Mouse (Mus musculus) neural tube, embryonic 14.5 days (tissue): ENCODE results near the gene Aig1. TPM values are rescaled to one million over a fixed set of nuclear protein-coding genes. Genes with fewer than 3 reads are reported as not detected.

Source experiments
- ATAC-seq: fragments of 200-750 bp; cut with Nextera tagmentation; 2 replicates; pipeline ENCODE4 v1.8.0; 2017; ENCODE audit warnings: low read depth, mild to moderate bottlenecking, moderate TSS enrichment, moderate library complexity
- H3K27ac ChIP-seq: fragments of 300-500 bp; sonication (generic); 2 replicates; pipeline ENCODE4 v1.5.1; 2014; ENCODE audit warnings: low read depth, mild to moderate bottlenecking, control low read depth, low read length, moderate library complexity, mixed read lengths
- H3K27me3 ChIP-seq: fragments of 300-500 bp; sonication (generic); 2 replicates; pipeline ENCODE4 v1.6.1; 2014; ENCODE audit warnings: low read length; ENCODE audit not compliant: control insufficient read depth, insufficient read depth
- H3K36me3 ChIP-seq: fragments of 300-500 bp; sonication (generic); 2 replicates; pipeline ENCODE4 v1.6.1; 2014; ENCODE audit warnings: low read length, mixed read lengths; ENCODE audit not compliant: control insufficient read depth, insufficient read depth
- H3K4me1 ChIP-seq: fragments of 300-500 bp; sonication (generic); 2 replicates; pipeline ENCODE4 v1.6.1; 2014; ENCODE audit warnings: low read length; ENCODE audit not compliant: control insufficient read depth, insufficient read depth
- H3K4me2 ChIP-seq: fragments of 300-500 bp; sonication (generic); 2 replicates; pipeline ENCODE4 v1.6.1; 2014; ENCODE audit warnings: mild to moderate bottlenecking, low read depth, low read length, control low read depth
- H3K4me3 ChIP-seq: fragments of 300-500 bp; sonication (generic); 2 replicates; pipeline ENCODE4 v1.5.1; 2014; ENCODE audit warnings: low read depth, low read length, control low read depth, mixed read lengths
- H3K9ac ChIP-seq: fragments of 300-500 bp; sonication (generic); replicated peaks from 2 replicates; pipeline ENCODE4 v1.6.1; 2014; ENCODE audit warnings: low read depth, mild to moderate bottlenecking, control low read depth, low read length, mixed read lengths
- H3K9me3 ChIP-seq: fragments of 300-500 bp; sonication (generic); 2 replicates; pipeline ENCODE4 v1.6.1; 2016; ENCODE audit warnings: low read length; ENCODE audit not compliant: control insufficient read depth
- WGBS: fragments of 180-500 bp; shearing (Covaris S2); extraction: QIAGEN DNeasy Blood & Tissue Kit; methylation state at CpG from one replicate; pipeline ENCODE4 v1.1.7; 2014; 5-methylcytosine and 5-hydroxymethylcytosine counted together
- polyA plus RNA-seq: library from polyadenylated mRNA; unstranded; fragments of >200 nt; fragmentation: Nextera tagmentation; extraction: Ambion mirVana; gene quantifications from 2 replicates; pipeline ENCODE4 v1.2.1, GENCODE M21; 2014

Aig1 gene
- polyA plus RNA-seq, 1 experiment from 2014 or later: 124 TPM

DNA sequence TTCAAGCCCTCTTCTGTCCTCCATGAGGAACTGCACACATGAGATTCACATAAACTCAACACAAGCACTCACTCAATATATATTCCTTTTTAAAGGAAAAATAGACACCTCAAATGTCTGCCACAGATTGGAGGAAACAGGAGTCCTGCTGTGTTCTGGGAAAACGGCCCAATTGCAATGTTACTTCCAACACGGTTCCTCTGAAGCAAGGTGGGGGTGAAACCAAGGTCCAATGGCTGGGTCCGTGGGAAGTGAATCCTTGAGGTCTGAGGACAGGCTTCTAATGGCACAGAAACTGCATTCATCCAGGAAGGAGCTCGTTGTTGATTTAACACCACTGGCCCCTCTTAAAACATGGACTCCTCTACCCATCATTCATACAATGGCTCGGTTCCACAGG lies 67.5 kb downstream of the Aig1 start:
- no peaks in the 10 kb centered on the region for H3K9me3 ChIP-seq
- H3K4me3 ChIP-seq: no peak overlapping the region
- no peak overlapping the region for H3K4me2 ChIP-seq
- peaks cover 3% of the 10 kb centered on the region for H3K36me3 ChIP-seq
- ATAC-seq: no peak
- no peaks in the 10 kb centered on the region for H3K27me3 ChIP-seq
- no peak overlapping the region for H3K9ac ChIP-seq
- no peak overlapping the region for H3K27ac ChIP-seq
- 90% methylated on average over 5 of the region's 5 CpGs for WGBS
- no peaks in the 10 kb centered on the region for H3K4me1 ChIP-seq

DNA sequence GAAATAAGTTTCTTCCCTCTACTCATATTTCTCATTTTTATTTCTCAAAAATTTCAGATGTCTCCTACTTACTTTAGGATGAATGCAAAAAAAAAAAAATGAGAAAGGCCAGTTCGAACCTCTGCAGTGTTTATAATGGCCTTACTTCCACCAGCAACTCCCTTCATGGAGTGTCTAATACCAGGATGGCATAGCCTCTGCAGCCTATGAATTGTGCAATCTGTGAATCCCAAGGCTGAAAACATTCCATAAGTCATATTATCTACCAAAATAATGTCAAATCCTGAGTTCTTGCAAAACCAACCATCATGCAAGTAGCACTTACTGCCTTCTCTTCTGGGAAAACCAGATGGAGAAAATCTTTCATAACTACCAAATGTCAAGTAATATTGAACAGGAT lies 75.3 kb downstream of the Aig1 start:
- H3K4me2 ChIP-seq: no peak overlapping the region
- no peak for ATAC-seq

DNA sequence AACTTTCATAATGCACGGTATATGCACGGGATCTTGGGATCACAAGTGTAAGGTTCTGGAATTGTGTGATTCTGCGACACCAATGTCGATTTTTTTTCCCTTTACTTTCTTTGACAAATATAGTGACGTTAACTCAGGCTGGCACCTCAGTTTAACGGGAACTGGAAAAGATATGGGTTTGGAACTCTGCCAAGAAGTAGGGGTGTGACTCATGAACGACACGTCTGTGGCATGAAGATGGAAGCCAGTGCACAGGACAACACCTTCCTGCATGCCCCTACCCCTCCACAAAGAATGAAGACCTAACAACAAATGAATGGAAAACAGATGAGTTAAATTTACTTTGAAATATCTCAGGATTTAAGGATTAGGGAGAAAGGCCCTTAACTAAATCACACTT lies 76.0 kb downstream of the Aig1 start:
- Histone ChIP-seq H3K9me3 (no peaks in the 10 kb centered on the region), H3K4me1 (no peaks in the 10 kb centered on the region), H3K27ac (no peak overlapping the region), H3K36me3 (no peaks in the 10 kb centered on the region), H3K4me3 (no peak overlapping the region), H3K4me2 (no peak overlapping the region), H3K27me3 (no peaks in the 10 kb centered on the region), H3K9ac (no peak overlapping the region)
- 83% methylated on average over 8 of the region's 8 CpGs for WGBS
- ATAC-seq: no peak

More for the DNA sequence above, 75.3 kb downstream of the Aig1 start:
- Histone ChIP-seq H3K9me3 (no peaks in the 10 kb centered on the region), H3K27ac (no peak overlapping the region), H3K9ac (no peak overlapping the region), H3K4me1 (no peaks in the 10 kb centered on the region), H3K36me3 (no peaks in the 10 kb centered on the region), H3K27me3 (no peaks in the 10 kb centered on the region), H3K4me3 (no peak overlapping the region)
- 90% methylated on average over 1 of the region's 1 CpGs for WGBS

DNA sequence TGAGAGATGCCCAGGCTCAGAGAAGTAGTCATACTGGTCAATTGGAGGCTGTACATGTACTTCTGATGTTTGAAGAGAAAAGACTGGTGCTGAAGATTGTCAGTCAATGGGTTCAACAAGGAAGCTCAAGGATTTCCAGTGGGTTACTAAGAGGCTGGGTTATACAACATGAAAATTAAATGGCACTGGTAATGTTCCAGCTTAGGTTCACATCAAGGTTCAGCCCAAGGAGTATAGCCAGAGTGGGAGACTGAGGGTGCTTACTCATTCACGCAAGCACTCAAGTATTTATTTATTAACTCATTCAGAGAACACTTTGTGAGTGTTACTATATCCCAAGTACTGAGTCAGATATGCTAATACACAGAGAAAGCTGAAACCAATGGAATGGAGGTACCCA lies 79.2 kb downstream of the Aig1 start:
- no peak overlapping the region for H3K4me3 ChIP-seq
- no peaks in the 10 kb centered on the region for H3K4me1 ChIP-seq
- H3K9ac ChIP-seq: no peak overlapping the region
- ATAC-seq: no peak
- no peaks in the 10 kb centered on the region for H3K36me3 ChIP-seq
- no peak overlapping the region for H3K27ac ChIP-seq
- 89% methylated on average over 1 of the region's 1 CpGs for WGBS
- H3K4me2 ChIP-seq: no peak overlapping the region
- no peaks in the 10 kb centered on the region for H3K27me3 ChIP-seq
- no peaks in the 10 kb centered on the region for H3K9me3 ChIP-seq

DNA sequence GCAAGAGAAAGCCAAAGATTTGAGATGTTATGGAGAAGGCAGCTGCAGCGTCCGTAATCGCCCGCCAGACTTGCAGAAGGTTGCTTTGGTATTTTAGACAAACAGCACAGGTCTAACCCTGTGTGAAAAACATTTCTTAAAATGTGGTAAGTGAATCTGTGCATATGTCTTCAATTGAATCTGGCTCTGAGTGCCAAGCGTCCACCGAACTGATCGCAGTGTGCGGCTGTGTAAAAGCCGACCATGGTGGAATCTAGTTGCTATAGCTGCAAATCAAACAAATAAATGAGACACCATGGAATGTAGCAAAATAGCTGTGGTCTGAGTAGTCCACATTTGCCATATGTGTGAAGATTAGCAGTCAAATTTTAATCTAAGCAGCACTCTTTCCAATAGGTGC lies 80.7 kb downstream of the Aig1 start:
- Histone ChIP-seq H3K27me3 (no peaks in the 10 kb centered on the region), H3K36me3 (no peaks in the 10 kb centered on the region), H3K9me3 (no peaks in the 10 kb centered on the region), H3K4me3 (no peak overlapping the region), H3K9ac (no peak overlapping the region), H3K4me2 (no peak overlapping the region), H3K4me1 (no peaks in the 10 kb centered on the region), H3K27ac (no peak overlapping the region)
- 96% methylated on average over 9 of the region's 9 CpGs for WGBS
- no peak for ATAC-seq

DNA sequence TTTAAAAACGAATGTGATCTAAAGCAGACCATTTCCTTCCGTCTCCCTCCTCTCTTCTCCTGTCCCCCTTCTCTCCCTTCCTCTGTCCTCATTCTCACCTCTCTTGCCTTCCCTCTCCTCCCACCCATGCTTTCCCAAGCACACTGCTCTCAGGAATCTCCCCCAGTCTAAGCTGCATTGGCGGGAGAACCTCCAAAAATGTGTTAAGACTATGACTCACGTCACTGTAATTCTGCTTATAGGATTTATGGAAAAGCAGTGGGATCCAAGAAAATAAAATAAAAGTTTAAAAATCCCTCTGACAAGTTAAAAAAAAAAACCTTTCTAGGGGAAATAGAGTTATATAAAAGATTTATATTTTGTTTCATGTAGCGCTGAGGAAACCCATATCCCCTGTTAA lies 86.0 kb downstream of the Aig1 start:
- H3K27me3 ChIP-seq: no peaks in the 10 kb centered on the region
- H3K9me3 ChIP-seq: no peaks in the 10 kb centered on the region
- H3K27ac ChIP-seq: no peak overlapping the region
- no peak for ATAC-seq
- WGBS: 79% methylated on average over 5 of the region's 5 CpGs
- no peaks in the 10 kb centered on the region for H3K36me3 ChIP-seq
- H3K4me2 ChIP-seq: no peak overlapping the region
- no peaks in the 10 kb centered on the region for H3K4me1 ChIP-seq
- no peak overlapping the region for H3K9ac ChIP-seq
- H3K4me3 ChIP-seq: no peak overlapping the region

DNA sequence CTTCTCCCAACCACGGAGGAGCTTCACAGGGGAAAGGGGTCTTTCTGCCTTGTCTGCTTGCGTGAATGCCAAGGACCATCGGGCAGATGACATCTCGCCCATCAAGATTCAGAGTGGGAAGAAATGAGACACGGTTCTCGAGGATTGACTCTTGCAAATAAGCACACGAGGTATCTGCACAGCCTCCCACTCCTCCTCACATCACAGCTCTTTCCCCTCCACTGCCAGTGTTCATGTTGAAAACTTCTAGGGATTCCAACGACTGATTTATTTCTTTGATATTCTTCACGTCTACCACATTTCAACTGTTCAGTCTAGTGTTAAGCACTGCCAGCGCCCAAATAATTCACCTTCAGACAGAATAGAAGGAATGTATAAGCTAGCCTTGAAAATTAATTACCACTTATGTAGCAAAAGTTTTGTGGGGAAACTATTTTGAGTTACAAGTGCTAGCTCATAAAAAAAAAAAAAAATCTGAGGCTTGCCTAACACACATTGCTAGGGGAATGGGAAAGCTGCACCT lies 86.5 kb downstream of the Aig1 start:
- H3K4me3 ChIP-seq: no peak overlapping the region
- H3K27ac ChIP-seq: no peak overlapping the region
- no peaks in the 10 kb centered on the region for H3K4me1 ChIP-seq
- H3K4me2 ChIP-seq: no peak overlapping the region
- no peaks in the 10 kb centered on the region for H3K36me3 ChIP-seq
- H3K9me3 ChIP-seq: no peaks in the 10 kb centered on the region
- 87% methylated on average over 10 of the region's 10 CpGs for WGBS
- no peak overlapping the region for H3K9ac ChIP-seq
- no peaks in the 10 kb centered on the region for H3K27me3 ChIP-seq
- no peak for ATAC-seq

GRCm38 (mm10) chr10:13776014-13776413 lies 92.8 kb downstream of the Aig1 start:
- 76% methylated on average over 3 of the region's 3 CpGs for WGBS
- H3K27me3 ChIP-seq: no peaks in the 10 kb centered on the region
- H3K9me3 ChIP-seq: no peaks in the 10 kb centered on the region
- H3K4me3 ChIP-seq: no peak overlapping the region
- no peaks in the 10 kb centered on the region for H3K36me3 ChIP-seq
- no peak overlapping the region for H3K27ac ChIP-seq
- no peaks in the 10 kb centered on the region for H3K4me1 ChIP-seq
- H3K4me2 ChIP-seq: no peak overlapping the region
- H3K9ac ChIP-seq: no peak overlapping the region
- no peak for ATAC-seq

DNA sequence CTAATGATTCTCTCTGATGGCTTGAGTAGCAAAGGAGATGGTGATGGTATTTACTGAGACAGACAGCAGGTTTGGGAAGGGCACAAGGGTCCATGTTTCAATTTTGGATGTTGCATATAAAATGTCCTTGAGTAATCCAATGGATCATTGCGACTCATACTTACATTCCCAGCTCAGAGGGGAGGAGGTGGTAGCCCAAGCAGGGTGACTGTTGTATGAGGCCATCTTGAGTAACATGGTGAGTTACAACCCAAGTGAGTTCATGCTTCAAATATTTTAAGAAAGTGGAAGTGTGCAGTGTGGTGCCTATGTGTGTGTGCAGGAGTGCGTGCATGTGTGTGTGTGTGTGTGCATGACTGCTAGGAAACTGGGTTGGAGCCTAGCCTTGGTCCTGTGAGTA lies 93.4 kb downstream of the Aig1 start:
- Histone ChIP-seq H3K4me1 (no peaks in the 10 kb centered on the region), H3K4me3 (no peak overlapping the region), H3K9ac (no peak overlapping the region), H3K9me3 (no peaks in the 10 kb centered on the region), H3K36me3 (no peaks in the 10 kb centered on the region), H3K27me3 (no peaks in the 10 kb centered on the region), H3K4me2 (no peak overlapping the region), H3K27ac (no peak overlapping the region)
- WGBS: 98% methylated on average over 2 of the region's 2 CpGs
- no peak for ATAC-seq

- Histone ChIP-seq H3K4me1 (no peaks in the 10 kb centered on the region), H3K36me3 (no peaks in the 10 kb centered on the region), H3K27me3 (no peaks in the 10 kb centered on the region), H3K27ac (no peak overlapping the region), H3K9ac (no peak overlapping the region), H3K9me3 (no peaks in the 10 kb centered on the region), H3K4me2 (no peak overlapping the region), H3K4me3 (no peak overlapping the region)
- WGBS: 87% methylated on average over 3 of the region's 3 CpGs
- ATAC-seq: no peak
Observed at GRCm38 (mm10) chr10:13774910-13775309, 93.9 kb downstream of the Aig1 start.
